Mouse (Mus musculus): ENCODE data around the gene Tuft1. TPM values are rescaled to one million over a fixed set of nuclear protein-coding genes. Genes with fewer than 3 reads are reported as not detected.
A peak's percentile ranks its signal among the peaks of the same experiment; 100 is the strongest.

Gene Tuft1
- polyA plus RNA-seq, 1 experiment from 2014 or later, result 30.2 TPM

DNA sequence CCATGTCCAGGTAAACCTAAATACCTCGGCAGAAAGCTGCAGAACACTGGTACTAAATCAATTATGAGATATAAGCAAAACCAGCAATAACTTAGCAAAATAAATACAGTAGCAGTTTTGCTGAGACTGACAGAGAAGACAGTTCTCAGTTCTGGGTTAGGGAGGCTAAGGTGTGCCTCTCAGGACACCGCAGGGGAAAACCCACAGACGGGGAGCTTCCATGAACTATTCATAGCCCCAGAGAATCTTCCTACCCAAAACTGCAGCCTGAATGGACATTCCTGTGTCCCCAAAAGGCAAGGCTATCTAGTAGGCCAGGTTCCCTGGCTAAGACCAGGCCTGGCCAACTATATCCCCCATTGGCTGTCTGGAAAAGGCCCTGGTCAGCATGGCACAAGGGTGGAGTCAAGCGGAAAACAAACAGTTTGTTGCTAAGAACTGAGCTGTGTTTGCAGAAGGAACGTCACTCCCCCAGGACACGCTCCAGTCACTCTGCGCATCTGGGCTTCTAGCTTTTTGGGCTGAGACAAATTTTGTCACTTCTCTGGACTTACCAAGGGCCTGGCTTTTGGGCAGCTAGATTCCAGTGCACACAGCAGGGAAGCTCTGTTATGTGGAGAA, 45.3 kb downstream of the Tuft1 start:
- Histone ChIP-seq H3K4me1 (peaks cover 25% of the 10 kb centered on the region), H3K4me3 (no peak overlapping the region), H3K9ac (no peak overlapping the region), H3K9me3 (no peaks in the 10 kb centered on the region), H3K27ac (no peak overlapping the region), H3K4me2 (no peak overlapping the region), H3K36me3 (no peaks in the 10 kb centered on the region), H3K27me3 (no peaks in the 10 kb centered on the region)
- no peak for ATAC-seq (ENCODE audit: insufficient number of reproducible peaks, low FRiP score, low TSS enrichment, low read depth)
- WGBS, result 76% methylated on average over 7 of the region's 7 CpGs

DNA sequence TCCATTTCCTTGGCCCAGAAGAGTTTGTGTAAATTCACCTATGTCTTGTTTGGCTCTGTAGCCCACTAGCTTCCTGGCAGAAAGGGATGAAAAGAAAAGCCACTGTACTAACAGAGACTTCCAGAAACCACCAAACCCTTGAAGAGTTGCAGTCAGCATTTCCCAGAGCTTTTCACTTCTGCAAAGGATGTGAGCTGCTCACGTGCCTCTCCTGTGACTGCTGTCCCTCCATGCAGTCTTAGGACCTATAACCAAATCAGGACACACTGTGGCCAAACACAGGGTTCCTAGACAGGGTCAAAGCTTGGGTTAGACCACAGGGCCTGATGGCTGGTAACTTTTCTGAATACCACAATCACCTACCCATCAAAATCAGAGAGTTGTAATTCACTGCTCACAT, 46.4 kb downstream of the Tuft1 start:
- no peak for ATAC-seq (ENCODE audit: insufficient number of reproducible peaks, low FRiP score, low TSS enrichment, low read depth)
- Histone ChIP-seq H3K4me2 (no peak overlapping the region), H3K36me3 (no peaks in the 10 kb centered on the region), H3K27ac (peak overlapping the region; percentile 76), H3K4me1 (peaks cover 25% of the 10 kb centered on the region), H3K9ac (no peak overlapping the region), H3K4me3 (no peak overlapping the region), H3K27me3 (no peaks in the 10 kb centered on the region), H3K9me3 (no peaks in the 10 kb centered on the region)
- WGBS, result 42% methylated on average over 1 of the region's 1 CpGs

DNA sequence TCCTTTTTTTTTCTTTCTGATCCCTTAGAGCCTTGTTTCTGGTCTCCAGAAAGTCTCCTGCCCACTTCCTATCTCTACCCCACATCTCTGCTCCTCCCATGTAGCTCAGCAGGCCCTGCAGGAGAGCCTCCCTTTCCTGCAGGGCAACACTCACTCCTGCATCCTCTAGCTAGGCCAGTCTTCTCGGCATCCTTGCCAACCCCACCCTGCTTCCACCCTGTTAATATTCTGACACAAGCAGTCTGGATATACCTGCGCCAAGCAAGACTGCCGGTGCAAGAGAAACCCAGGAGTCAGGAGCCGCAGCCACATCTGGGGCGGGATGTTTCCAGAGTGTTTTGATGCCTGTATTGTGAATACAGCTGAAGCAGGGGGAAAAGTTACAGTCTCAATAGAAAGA, 46.8 kb downstream of the Tuft1 start:
- WGBS, result 48% methylated on average over 5 of the region's 5 CpGs
- peaks cover 25% of the 10 kb centered on the region for H3K4me1 ChIP-seq
- ATAC-seq (ENCODE audit: insufficient number of reproducible peaks, low FRiP score, low TSS enrichment, low read depth), result 0 out of 2 replicates have a peak, but pooled peaks have one; percentile 12
- H3K27me3 ChIP-seq, result no peaks in the 10 kb centered on the region
- no peak overlapping the region for H3K9ac ChIP-seq
- H3K9me3 ChIP-seq, result no peaks in the 10 kb centered on the region
- peak overlapping the region; percentile 76 for H3K27ac ChIP-seq
- 0 out of 2 replicates have a peak overlapping the region, but pooled peaks have one; percentile 7 for H3K4me2 ChIP-seq
- H3K36me3 ChIP-seq, result no peaks in the 10 kb centered on the region
- no peak overlapping the region for H3K4me3 ChIP-seq

DNA sequence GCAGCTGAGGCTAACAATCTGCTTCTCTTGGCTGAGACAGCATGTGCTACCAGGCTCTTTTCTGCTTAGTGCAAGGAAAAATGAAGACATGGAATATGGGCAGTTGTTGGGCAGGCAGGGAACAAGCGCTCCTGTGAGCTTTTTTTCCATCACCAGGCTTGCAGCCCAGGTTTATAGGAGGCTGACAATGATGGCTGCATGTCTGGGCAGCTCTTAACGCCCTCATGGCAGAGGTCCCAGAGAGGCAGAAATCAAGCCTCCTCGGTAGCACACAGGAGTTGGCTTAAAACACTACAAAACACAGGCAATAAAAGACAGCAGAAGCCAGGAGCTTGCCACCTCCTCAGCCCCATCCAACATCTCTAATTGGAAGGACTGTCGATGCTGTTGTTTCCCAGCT, 47.3 kb downstream of the Tuft1 start:
- peak; percentile 56; the same call in 1 of the 2 replicates for ATAC-seq (ENCODE audit: insufficient number of reproducible peaks, low FRiP score, low TSS enrichment, low read depth)
- Histone ChIP-seq H3K4me1 (peaks cover 25% of the 10 kb centered on the region), H3K9me3 (no peaks in the 10 kb centered on the region), H3K27me3 (no peaks in the 10 kb centered on the region), H3K36me3 (no peaks in the 10 kb centered on the region), H3K9ac (no peak overlapping the region), H3K4me2 (0 out of 2 replicates have a peak overlapping the region, but pooled peaks have one; percentile 7), H3K27ac (peak overlapping the region; percentile 76), H3K4me3 (no peak overlapping the region)
- whole genome bisulfite sequencing, result 23% methylated on average over 4 of the region's 4 CpGs

DNA sequence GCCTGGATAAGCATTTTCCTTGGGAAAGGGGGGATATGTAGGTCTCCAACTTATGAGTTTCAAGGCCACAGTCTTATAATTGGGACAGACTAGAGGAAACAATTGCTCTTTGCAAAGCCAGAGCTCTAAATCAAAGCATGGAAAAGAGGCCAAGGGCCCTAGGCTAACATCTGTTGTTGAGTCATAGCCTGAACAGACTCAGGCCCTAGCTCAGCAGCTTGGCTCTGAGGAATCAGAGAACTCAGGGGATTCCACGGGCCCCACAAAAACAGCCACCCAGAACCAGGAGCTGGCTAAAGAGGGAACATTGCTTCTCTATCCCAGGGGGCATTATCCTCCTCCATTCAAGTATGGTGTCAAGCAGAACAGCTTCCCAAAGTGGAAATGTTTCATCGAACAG, 48.1 kb downstream of the Tuft1 start:
- Histone ChIP-seq H3K27me3 (no peaks in the 10 kb centered on the region), H3K4me3 (no peak overlapping the region), H3K9ac (no peak overlapping the region), H3K9me3 (no peaks in the 10 kb centered on the region), H3K4me1 (peaks cover 25% of the 10 kb centered on the region), H3K36me3 (no peaks in the 10 kb centered on the region), H3K4me2 (no peak overlapping the region), H3K27ac (peak overlapping the region; percentile 76)
- no peak for ATAC-seq (ENCODE audit: insufficient number of reproducible peaks, low FRiP score, low TSS enrichment, low read depth)
- WGBS, result 44% methylated on average over 2 of the region's 2 CpGs

DNA sequence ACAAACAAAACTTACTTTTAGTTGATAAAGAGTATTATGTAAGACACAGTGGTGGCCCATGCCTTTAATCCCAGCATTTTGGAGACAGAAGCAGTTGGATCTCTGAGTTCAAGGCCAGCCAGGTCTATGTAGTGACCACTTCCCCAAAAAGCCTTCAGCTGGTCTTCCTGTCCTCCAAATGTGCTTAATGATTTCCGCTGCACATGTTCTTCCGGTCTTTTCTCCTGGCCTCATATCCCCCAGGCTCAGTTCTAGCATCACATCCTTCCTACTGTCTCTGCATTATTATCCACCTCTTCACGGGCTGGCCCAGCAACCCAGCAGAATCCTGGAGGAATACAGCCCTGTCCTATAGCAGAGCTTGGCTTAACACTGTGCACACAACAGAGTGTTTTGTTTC, 49.1 kb downstream of the Tuft1 start:
- Histone ChIP-seq H3K4me1 (peaks cover 25% of the 10 kb centered on the region), H3K9me3 (no peaks in the 10 kb centered on the region), H3K9ac (no peak overlapping the region), H3K4me2 (no peak overlapping the region), H3K4me3 (no peak overlapping the region), H3K27ac (no peak overlapping the region), H3K27me3 (no peaks in the 10 kb centered on the region), H3K36me3 (no peaks in the 10 kb centered on the region)
- 89% methylated on average over 3 of the region's 3 CpGs for WGBS
- no peak for ATAC-seq (ENCODE audit: insufficient number of reproducible peaks, low FRiP score, low TSS enrichment, low read depth)

DNA sequence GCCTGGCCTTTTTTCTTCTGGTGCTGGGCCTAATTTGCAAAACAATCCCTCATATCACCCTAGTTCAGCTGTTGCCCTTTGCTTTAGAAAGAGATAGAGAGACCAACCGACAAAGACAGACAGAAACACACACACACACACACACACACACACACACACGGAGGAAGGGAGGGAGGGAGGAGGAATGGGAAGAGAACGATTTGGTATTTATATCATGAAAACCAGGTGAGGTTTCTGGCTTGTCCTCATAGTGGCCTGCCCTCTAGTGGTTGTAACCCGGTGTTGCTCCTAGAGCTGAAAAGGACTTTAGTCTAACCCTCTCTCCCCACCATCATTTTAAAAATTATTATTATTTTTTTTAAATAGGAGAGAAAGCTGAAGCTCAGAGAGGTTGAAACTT, 56.7 kb downstream of the Tuft1 start:
- WGBS, result 3% methylated on average over 4 of the region's 4 CpGs
- H3K9ac ChIP-seq, result no peak overlapping the region
- no peak for ATAC-seq (ENCODE audit: insufficient number of reproducible peaks, low FRiP score, low TSS enrichment, low read depth)
- no peaks in the 10 kb centered on the region for H3K4me1 ChIP-seq
- H3K9me3 ChIP-seq, result no peaks in the 10 kb centered on the region
- H3K27ac ChIP-seq, result 0 out of 2 replicates have a peak overlapping the region, but pooled peaks have one; percentile 11
- no peak overlapping the region for H3K4me3 ChIP-seq
- H3K36me3 ChIP-seq, result no peaks in the 10 kb centered on the region
- no peak overlapping the region for H3K4me2 ChIP-seq
- H3K27me3 ChIP-seq, result no peaks in the 10 kb centered on the region

DNA sequence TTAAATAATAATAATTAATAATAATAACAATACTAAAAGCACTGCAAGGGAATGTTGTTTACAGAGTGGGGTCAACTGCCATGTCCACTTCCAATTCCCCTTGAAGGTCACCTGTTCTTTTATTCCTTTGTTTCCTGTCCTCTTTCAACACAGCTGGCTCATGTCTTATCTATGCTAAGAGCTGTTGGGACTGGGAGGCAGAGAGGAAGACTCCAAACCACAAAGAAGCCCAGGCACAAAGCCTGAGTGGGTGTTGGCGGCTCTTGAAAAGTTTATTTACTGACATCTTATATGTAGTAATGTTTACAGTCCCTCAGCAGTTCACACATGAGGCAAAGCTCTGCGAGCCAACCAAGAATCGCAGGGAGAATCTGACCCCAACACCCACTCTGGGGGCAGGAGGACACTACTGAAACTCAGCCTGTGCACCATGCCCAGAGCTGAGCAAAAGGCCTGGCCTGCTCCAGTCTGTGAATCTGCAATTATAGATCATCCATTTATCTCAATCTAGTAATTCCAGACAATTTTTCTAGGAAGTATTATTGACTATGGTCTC, 61.4 kb downstream of the Tuft1 start:
- Histone ChIP-seq H3K9ac (no peak overlapping the region), H3K4me3 (no peak overlapping the region)

DNA sequence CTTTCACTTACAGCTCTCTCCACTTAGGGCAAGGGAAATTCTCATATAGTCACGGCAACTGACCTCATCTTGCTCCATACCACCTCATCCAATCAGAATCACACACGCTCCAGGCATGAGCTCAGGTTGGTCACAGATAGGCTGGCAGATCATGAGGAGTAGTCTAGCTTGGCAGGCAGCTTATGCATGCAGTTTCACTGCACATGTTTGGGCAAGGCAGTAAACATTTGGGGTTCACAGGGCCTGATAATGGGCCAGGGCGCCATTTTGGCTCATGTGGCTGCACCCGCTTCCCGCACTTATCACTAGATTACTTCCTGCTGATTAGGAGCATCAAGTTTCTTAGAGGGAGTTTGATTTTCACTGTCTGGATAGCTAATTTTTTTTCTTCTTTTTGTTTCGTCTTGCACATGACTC, 62.8 kb downstream of the Tuft1 start:
- WGBS, result 87% methylated on average over 6 of the region's 6 CpGs
- ATAC-seq (ENCODE audit: insufficient number of reproducible peaks, low FRiP score, low TSS enrichment, low read depth), result no peak
- no peaks in the 10 kb centered on the region for H3K4me1 ChIP-seq
- H3K36me3 ChIP-seq, result no peaks in the 10 kb centered on the region
- H3K4me3 ChIP-seq, result no peak overlapping the region
- H3K9me3 ChIP-seq, result no peaks in the 10 kb centered on the region
- no peak overlapping the region for H3K9ac ChIP-seq
- no peak overlapping the region for H3K27ac ChIP-seq
- H3K4me2 ChIP-seq, result no peak overlapping the region
- H3K27me3 ChIP-seq, result no peaks in the 10 kb centered on the region

More for the DNA sequence above, 61.4 kb downstream of the Tuft1 start:
- 76% methylated on average over 3 of the region's 3 CpGs for WGBS
- no peaks in the 10 kb centered on the region for H3K4me1 ChIP-seq
- no peak overlapping the region for H3K4me2 ChIP-seq
- no peaks in the 10 kb centered on the region for H3K36me3 ChIP-seq
- H3K27ac ChIP-seq, result no peak overlapping the region
- no peak for ATAC-seq (ENCODE audit: insufficient number of reproducible peaks, low FRiP score, low TSS enrichment, low read depth)
- H3K9me3 ChIP-seq, result no peaks in the 10 kb centered on the region
- no peaks in the 10 kb centered on the region for H3K27me3 ChIP-seq

DNA sequence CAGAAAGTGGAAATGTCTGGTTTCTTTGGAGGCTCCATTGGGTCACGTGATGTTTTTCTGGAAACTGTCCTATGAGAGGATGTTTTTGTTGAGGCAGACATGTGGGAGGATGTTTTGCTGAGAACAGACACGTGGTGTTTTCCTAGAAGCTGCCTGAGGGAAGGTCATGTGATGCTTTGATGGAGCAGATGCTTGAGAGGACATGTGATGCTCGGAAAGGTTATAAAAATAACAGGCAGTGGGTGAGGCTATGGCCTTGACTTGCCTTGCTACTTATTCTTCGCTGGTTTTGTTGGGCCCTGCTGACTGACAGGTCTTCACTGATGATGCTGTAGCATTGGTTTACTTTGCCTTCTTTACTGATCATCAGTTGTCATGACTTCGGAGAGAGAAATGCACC, 67.6 kb downstream of the Tuft1 start:
- 74% methylated on average over 5 of the region's 5 CpGs for WGBS
- Histone ChIP-seq H3K27me3 (no peaks in the 10 kb centered on the region), H3K36me3 (no peaks in the 10 kb centered on the region), H3K4me2 (no peak overlapping the region), H3K4me1 (no peaks in the 10 kb centered on the region), H3K9ac (no peak overlapping the region), H3K9me3 (no peaks in the 10 kb centered on the region), H3K27ac (no peak overlapping the region), H3K4me3 (no peak overlapping the region)
- no peak for ATAC-seq (ENCODE audit: insufficient number of reproducible peaks, low FRiP score, low TSS enrichment, low read depth)

DNA sequence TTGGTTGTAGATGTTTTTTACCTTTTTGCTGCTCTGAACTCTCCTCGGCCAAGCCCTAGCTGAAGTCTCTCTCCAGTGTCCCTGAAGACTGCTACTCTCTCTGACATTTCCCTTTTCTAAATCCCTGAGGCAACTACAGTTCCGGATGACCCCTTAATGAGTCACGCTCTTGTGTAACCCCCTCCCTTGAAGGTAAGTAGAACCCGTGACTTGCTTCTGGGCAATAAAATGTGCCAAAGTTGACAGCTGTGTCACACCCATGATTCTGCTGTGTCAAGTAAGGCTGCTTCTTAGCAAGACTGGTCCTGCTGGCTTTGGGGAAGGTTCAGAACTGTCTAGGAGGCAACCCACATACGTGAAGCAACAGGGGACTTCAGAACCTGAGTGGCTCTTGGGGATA, 70.7 kb downstream of the Tuft1 start:
- ATAC-seq (ENCODE audit: insufficient number of reproducible peaks, low FRiP score, low TSS enrichment, low read depth), result no peak
- Histone ChIP-seq H3K4me1 (no peaks in the 10 kb centered on the region), H3K27me3 (no peaks in the 10 kb centered on the region), H3K9me3 (no peaks in the 10 kb centered on the region), H3K9ac (no peak overlapping the region), H3K4me2 (no peak overlapping the region), H3K27ac (no peak overlapping the region), H3K4me3 (no peak overlapping the region), H3K36me3 (no peaks in the 10 kb centered on the region)
- WGBS, result 39% methylated on average over 5 of the region's 5 CpGs

DNA sequence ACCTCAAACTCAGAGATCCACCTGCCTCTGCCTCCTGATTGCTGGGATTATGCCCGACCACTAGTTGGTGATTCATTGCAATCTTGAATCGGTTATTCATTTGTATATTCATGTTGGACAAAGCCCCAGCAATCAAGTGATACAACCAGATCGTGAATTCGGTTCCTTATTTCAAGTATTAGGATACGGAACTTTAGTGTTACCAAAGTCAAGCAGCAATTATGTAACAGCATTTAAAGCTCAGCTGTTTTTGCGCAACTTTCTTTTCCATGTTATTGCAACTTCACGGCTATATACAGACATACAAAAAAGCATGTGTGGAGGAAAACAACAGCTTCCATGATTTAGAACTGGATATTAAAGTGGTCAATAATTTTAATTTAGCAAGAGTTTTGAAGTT, 75.7 kb downstream of the Tuft1 start:
- no peak for ATAC-seq (ENCODE audit: insufficient number of reproducible peaks, low FRiP score, low TSS enrichment, low read depth)
- H3K27me3 ChIP-seq, result no peaks in the 10 kb centered on the region
- no peaks in the 10 kb centered on the region for H3K9me3 ChIP-seq
- H3K4me3 ChIP-seq, result peak overlapping the region; percentile 78
- H3K4me1 ChIP-seq, result peaks cover 18% of the 10 kb centered on the region
- H3K36me3 ChIP-seq, result no peaks in the 10 kb centered on the region
- peak overlapping the region; percentile 75; the same call in 1 of the 2 replicates for H3K4me2 ChIP-seq
- no peak overlapping the region for H3K27ac ChIP-seq
- H3K9ac ChIP-seq, result no peak overlapping the region
- WGBS, result 68% methylated on average over 7 of the region's 7 CpGs

Data from limb, embryonic 15.5 days (tissue).